Mouse (Mus musculus) cerebellum, postnatal 36 days (tissue): Measurements from ENCODE around the gene Crygc.

Experiments
- DNase-seq, 2 experiments: peaks; one replicate each; pipeline ENCODE4 v3.0.0; 2021 to 2022; ENCODE audit warnings: mixed read lengths in 2 of 2

Gene Crygc

DNA sequence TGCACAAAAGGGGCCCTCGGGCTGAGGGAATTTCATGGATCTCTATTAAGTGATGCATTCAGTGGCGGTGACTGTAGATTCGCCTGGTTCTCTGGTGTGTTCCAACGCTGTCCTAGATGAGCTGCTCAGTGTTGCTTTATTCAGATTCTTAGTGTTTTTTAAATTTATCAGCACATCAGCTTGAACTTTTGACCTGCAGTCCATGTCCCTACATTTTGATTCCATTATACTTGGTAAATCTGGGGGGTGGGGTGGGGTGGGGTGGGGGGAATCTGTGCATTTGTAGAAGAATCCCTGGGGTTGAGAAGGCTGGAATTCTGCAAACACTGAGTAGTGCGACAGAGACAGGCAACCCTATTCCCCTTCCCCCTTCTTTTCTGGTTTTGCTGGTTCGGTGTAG is at the start of gene Crygc:
Crygc (minus strand) TSS at position 101 of the 400 bp plus-strand sequence.
- DNase-seq: no peak

DNA sequence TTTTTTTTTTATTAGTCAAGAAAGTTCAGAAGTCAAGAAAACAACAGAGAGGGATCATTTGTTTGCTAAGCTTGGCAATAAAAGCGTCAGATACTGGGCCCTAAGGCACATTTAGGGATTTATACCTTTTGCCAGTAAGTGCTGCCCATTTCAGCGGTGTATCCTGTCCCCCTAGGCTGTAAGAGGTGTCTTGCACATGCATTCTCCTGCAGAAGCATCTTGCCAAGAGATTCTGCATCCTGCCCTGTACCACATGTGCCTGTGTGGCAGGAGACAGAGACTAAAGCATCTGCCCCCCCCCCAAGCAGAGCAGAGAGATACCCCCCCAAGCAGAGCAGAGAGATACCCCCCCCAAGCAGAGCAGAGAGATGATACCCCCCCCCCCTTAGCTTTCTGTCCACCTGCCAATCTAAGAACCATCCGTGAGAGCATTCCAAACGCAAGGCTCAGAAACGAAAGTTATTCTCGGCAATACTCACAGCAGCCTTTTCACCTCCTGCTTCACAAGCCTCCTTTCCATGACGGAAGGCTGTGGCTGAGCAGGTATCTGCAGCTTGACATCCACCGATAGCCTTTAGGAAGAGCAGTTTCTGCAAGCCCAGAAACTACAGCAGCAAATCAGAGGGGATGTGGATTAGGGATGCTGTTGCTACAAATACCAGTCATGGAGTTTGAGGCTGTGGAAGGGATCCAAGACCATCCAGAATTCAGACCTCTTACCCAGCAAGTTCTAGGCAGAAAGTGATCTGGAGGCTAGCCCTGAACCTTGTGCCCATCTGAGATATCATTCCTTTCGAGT is 49.3 kb upstream of the Crygc start, which contains the start of gene D630023F18Rik:
D630023F18Rik (minus strand) TSS at position 641 of the 799 bp plus-strand sequence.
- DNase-seq: peak; percentile 6 to 11

DNA sequence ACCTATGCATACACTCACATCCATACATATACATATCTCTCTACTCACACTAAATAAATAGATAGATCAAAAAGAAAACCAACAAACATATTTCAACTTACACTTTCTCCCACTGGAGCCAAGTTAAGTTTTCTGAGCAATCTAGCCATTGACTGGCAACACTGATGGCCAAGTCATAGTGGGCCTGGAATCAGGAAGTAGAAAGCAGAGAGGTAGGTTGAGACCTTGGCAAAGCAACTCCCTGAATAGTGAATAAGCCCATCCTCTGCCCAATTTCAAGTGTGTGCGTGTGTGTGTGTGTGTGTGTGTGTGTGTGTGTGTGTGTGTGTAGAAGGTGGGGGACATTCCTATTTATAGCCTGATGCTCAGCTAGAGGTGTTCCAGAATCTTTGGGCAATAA is 45.9 kb upstream of the Crygc start, which contains the start of gene Gm28845:
Gm28845 (minus strand) TSS at position 121 of the 400 bp plus-strand sequence.
- no peak for DNase-seq

DNA sequence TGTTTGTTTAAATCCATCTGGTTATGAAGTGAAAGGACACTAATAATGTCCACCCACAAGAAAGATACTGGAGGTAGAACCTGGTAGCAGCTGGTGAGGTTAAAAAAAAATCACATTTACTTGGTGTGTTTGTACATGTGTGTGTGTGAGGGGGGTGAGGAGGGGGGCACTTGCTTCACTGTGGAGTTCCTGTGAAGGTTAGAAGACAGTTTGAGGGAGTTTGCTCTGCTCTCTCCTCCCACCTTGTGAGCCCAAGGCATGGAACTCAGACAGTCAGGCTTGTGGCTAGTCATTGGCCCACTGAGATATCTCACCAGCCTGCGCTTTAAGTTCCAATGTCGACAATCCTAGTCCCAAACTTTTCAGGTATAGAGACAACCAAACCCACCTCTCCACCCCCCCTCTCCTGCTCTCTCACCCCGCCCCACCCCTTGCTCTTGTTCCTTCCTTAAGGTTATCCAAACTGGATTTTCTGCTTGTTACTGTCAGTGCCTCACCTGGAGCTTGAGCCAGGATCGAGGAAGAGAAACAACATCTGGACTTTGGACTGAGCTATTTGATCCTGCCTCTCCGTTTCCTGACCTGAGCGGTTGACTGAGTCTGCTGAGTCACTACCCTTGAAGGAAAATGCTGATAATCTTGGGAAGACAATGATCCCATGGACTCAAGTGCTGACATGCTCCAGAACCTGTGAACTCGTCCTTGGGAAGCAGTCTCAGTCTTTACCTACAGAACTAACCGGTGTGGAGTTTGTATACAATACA is 44.8 kb upstream of the Crygc start:
- no peak for DNase-seq

DNA sequence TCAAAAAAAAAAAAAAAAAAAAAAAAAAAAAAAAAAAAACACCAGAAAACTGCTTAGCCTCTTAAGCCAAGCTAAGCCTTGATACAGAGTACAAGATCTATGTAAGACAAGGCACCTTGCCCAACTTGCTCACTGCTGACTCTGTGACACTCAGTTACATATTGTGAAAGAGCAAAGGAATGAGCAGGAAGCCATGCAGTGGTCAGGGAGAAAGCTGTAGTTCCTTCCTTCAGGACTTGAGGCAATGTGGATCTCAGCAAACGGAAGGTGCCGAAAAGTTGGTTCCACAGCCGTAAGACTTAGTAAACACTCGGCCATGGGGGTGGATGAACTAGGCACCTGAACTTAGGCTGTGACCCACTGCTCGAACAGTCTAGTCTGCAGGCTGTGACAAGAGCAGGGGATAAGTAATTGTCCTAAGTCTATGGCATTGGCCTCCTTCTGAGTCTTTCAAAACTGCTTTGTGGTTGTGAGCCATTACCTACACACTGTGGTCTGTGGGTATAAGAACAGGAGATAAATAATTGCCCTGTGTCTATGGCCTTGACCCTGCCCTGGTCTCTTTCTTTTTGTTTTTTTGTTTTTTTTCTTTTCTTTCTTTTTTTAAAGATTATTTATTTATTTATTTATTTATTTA is 40.2 kb upstream of the Crygc start:
- DNase-seq: no peak

DNA sequence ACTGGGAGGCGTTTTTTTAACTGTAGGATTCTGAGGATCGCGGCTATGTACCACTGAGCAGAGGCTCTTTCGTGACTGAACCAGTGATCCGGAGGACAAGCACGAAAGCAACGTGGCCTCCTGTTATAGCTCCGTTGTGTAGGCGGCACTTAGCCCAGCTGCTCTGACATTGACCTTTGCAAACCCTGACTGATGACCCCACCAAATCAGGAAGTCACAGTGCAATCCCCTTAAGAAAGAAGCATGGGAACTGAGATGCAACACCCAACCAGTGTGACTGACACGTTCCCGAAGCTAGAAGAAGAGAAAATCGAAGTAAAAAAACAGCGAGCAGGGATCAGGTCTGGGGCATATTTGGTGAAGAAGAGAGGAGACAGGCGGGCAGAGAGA is 39.3 kb upstream of the Crygc start:
- no peak for DNase-seq

DNA sequence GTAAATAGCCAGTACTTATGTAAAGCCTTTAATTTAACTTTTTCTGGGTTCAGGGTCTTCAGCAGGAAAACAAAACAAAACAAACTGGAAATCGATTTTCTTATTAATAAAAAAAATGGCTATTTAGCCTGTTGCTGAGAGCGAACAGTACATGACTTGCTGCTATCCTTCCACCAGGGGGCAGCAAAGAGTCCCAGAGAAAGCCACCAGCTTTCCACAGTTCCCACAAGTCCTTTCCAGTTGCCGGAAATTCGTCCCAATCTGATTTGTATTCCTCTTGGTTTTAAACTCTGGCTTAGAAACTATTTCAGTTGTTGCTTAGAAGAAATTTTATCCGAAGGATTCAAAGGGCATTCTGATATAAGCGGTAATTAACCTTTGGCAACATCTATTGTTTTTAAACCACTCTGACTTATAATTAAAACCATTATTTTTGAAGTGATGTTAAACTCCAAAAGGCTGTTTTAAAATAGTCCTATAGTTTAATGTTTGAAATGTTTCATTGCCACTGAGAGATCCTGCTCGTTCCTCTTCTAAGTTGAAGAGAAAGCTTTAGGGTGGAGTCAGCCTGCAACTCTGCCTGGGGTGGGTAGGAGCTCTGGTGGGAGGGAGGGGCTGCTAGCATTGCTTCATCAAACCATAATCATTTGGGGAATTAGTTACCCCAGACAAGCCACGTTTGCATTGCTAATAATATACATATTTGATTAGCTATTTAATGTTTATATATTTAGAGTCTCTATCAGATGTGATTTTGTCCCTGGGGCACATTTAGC is 38.7 kb upstream of the Crygc start:
- peak; percentile 62 to 71 for DNase-seq

DNA sequence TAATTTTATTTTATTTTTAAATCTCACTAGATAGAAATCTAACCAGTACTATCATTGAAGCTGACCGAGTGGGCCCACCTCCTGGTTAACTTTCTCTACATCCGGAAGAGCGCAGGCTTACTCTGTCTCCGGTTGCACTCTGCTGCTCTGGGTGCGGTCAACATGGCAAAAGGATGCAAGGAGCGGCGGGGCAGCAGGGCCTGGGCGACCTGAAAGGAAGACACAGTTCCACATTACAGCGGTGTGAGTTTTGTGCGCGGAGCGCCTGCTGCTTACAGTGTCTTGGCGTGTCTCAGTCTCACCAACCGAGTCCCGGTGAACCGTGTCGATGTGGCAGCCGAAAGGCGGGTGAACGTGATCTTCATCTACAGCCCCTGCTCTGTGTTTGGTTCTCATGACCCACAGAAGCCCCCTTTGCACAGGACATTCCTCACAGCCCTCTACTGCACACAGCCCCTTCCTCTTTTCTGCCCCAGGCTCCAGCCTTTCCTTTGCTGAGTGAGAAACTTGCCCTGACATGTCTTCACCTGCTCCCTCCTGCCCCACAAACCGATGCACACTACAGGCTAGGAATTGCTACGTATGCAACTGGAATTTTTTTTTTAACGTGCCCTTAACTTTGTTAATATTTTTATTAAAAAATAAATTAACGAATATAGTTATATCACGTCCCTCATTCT is 36.4 kb upstream of the Crygc start:
- no peak for DNase-seq

DNA sequence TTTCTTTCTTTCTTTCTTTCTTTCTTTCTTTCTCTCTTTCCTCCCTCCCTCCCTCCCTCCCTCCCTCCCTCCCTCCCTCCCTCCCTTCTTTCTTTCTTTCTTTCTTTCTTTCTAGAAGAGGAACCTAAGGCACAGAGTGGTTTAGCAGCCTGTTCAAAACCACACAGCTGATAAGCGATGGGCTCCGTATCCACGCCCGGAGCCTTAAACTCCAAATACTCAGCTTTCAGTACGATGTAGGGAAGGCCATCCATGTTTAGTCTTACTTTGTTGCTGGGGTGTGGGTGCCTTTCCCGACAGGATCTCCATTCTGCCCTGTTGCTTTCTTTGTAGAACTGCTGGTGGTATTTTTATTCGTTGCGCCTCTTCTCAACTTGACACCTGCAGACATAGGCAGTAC is 35.7 kb upstream of the Crygc start:
- no peak for DNase-seq

DNA sequence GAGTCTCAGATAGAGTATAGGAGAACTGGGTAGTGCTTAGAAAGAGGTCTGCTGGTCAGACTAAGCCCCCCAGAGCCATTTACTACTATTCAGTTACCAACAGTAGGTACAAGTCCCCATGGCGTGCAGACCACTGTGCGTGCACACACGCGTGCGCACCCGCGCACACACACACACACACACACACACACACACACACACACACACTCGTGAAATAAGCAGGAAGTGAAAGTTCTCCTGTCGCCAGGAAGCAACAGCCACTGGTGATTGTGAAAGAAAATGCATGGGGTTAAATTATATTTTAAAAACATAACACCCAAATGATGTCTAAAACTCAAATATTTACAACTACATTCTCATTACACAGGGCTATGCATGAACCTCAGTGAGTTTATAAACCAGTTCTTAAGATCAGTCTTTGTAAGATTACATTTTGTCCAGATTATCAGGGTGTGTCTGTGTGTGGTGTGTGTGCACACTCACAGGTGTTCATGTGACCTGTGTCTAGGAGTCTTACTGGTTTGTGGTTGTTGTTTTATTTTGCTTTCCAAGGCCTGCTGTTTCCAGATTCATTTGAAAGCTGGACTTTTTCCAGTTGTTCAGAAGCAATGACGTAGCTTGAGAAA is 34.3 kb upstream of the Crygc start:
- no peak for DNase-seq

DNA sequence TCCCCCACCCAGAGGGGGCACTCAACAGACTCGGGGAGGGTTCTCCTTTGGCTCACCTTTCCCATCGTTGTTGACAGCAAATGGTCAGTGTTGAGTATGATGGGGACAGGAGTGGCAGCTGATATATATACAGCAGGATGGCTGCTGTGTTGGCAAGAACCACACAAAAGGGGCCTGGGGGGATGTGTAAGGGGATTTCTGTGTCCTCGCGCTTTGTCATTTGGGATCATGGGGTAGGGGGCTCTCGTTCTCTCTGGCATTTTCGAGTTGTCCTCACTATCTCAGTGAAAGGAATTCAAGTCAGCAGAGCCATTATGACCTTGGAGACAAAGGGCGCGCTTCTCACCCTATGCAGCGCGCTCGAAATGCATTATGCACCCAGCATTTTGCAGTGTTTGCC is 29.8 kb upstream of the Crygc start, which contains the start of gene Cryga:
Cryga (minus strand) TSS at position 101 of the 400 bp plus-strand sequence.
- DNase-seq: no peak

DNA sequence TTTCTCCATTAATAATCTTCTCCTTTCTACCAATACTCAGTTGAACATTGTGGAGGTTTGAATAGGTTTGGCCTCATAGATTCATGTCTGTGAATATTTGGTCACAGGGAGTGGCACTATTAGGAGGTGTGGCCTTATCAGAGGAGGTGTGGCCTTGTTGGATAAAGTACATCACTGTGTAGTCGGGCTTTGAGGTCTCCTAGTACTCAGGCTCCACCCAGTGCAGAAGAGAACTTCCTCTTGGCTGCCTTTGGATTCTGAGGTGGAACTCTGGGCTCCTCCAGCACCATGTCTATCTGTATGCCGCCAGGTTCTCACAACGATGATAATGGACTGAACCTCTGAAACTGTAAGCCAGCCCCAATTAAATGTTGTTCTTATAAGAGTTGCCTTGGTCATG is 23.5 kb upstream of the Crygc start:
- DNase-seq: no peak

DNA sequence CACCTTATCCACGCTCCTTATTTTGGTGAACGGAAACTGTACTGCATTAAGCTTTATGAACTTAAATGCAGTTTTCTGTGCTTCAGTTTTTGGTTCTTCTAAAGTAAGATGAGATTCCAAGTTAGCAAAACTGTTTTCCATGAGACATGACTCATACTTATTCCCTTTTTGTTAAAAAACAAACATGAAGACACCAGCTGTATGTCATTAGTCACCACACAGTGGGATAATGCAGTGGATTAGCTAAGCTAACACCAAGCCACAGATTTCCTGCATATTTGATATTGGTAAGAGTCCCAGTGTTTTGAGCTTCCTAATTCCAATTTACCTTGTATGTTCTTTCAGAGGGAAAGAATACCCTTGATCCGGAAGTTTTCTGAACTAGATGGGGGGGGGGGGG is 18.1 kb upstream of the Crygc start:
- DNase-seq: no peak

DNA sequence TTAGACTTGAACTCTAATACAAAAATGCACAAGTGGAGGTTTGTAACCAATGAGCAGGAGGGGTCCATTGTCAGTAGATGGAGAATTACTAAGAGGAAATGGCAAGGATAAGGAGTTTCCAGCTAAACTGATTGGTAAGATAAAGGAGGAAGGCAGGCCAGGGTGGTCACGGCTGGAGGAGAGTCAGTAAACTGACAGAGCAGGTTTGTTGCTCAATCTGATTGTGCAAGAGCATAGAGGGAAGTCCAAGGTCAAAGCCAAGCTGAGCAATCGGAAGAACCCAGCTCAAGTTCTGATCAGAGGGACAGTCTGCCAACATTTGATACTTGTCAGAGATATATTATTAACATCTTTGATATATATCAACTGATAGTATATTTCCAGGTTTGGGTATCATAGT is 16.9 kb upstream of the Crygc start:
- no peak for DNase-seq

DNA sequence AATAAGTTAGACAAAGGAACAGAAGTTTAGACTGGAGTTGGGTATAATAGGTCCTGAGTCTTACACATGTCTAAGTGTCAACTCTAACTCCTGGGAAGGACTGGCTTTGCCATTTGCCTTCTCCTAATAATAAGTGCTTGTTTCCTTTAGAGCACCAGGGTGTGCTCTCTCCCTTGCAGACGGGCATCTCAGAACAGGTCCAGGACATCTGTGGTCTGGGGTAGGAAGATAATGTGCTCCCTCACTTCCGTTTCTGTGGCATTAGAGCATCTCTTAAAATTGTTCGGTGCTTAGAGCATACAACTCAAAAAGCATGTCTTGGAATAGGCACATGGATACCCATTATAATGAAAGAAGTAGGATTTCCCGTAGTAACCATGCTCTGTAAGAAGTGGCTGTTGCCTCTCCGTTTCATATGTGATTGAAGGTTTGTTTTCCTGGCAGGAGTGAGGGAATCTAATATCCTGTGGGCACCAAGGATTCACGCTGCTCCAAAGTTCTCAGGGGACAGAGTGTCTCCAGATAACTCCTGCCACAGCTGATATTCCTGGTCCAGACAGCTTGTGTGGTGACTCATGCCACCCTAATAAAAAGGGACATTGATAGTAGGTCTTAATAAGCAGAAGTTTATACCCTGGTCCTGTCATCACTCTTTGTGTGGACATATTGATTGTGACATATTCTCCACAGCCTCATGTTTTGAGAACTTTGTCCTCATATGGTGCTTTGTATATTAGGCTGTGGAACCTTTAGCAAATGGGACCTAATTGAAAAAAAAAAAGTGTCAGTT is 15.3 kb upstream of the Crygc start:
- DNase-seq: no peak

DNA sequence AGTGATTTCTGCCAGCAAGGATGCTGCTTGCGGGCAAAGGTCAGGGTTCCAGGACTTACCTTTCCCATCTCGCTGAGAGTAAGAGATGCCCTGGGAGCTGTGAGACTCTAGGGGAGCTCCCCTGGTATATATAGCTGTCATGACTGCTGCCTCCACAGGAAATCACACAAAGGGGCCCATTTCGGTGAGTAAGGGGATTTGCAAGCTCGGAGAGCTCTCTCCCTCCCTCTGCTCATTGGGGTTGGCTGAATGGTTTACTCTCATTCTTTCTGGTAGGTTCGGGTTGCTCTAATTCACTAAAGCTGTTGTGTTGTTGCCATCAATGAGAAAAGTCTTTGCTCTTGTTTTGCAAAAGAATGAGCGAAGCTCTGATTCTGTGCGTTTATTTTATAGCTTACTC is 8.7 kb upstream of the Crygc start, which contains the start of gene Crygb:
Crygb (minus strand) TSS at position 101 of the 400 bp plus-strand sequence.
- no peak for DNase-seq

DNA sequence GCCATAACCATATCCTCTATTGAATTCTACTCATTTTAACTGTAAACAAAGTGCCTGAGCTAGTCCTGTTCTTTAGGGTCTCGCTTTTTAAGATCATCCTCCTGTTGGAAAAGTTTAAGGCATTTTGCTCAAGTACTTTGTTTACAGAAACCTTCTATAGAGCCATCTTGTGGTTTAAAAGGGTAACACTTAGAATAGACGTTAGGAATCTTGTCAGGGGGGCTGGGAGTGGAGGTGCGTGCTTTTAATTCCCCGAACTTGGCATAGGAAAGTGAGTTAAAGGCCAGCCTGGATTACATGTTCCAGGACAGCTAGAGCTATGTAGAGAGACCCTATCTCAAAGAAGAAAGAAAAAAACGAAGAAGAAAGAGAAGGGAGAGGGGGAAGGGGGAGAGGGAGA is 2.1 kb upstream of the Crygc start:
- no peak for DNase-seq

DNA sequence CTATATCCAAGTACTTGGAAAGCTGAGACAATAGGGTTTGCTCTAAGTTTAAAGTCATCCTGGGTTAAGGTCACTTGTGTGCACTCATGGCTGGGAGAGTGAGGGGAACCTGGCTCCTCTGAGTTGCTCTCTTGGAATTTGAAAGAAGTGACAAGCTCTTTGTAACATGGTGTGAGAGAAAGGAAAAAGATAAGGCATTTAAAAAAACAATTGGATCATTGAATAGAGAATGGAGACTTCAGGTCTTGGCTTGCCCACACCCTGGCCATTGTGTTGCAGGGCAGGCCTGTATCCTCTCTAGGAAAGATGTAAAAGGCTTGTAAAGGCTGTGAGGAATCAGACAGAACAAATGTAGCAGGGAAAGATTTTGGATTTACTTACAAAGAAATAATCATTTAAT is 5.6 kb downstream of the Crygc start:
- DNase-seq: no peak

DNA sequence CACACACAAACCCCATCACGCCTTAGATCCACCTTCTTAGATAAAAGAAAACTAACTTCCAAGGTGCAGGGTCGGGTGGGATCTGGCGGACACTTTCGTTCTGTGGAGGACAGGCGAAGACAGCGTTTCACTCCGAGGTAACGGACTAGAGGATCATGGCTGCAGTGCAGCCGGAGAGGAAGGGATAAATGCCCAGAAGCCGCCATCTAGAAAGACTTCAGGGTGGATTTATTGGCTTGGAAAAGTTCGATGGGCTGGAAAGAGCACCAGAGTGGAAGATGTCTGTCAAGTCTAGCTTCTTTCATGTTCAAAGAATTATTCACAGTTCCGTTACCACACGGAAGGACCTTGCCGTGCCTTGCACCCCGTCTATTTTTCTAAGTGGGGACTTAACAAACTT is 9.3 kb downstream of the Crygc start:
- no peak for DNase-seq

DNA sequence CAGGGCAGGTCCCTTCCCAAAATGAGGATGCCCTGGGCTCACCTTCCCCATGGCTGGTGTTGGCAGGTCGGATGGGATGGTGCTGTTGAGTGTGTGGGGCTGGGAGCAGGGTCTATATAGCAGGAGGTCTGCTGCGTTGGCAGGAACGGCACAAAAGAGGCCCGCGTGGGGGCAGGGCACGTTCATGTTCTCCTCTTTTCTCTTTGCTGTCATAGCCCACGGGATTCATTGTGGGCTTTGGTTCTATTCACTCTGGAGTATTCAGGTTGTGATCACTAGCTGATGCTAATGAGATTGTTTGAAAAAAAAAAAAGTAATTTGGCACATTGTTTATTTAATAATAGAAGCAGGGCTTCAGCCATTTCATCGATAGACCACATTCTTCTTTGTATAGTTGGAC is 10.1 kb downstream of the Crygc start, which contains the start of gene Crygd:
Crygd (minus strand) TSS at position 101 of the 400 bp plus-strand sequence.
- no peak for DNase-seq

DNA sequence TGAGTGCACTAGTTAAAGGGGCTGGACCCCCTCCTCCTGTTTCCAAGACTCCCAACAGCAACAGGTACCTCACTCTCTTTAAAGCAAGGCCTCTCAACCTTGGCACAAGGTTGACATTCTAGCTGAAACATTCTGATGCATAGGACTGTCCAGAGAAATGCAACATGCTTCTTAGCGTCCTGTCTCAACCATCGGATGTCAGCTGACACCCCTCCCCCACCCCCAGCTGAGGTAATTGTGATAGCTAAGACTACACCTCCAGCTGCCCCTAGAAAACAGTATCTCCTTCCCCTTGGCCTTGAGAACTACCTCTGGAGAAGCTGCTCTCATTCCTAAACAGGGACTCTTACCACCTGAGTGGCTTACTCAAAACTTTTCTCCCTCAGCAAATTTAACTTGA is 21.3 kb downstream of the Crygc start:
- no peak for DNase-seq
